15 mouse cellular contexts compared by ENCODE assay signal in the genomic region with DNA sequence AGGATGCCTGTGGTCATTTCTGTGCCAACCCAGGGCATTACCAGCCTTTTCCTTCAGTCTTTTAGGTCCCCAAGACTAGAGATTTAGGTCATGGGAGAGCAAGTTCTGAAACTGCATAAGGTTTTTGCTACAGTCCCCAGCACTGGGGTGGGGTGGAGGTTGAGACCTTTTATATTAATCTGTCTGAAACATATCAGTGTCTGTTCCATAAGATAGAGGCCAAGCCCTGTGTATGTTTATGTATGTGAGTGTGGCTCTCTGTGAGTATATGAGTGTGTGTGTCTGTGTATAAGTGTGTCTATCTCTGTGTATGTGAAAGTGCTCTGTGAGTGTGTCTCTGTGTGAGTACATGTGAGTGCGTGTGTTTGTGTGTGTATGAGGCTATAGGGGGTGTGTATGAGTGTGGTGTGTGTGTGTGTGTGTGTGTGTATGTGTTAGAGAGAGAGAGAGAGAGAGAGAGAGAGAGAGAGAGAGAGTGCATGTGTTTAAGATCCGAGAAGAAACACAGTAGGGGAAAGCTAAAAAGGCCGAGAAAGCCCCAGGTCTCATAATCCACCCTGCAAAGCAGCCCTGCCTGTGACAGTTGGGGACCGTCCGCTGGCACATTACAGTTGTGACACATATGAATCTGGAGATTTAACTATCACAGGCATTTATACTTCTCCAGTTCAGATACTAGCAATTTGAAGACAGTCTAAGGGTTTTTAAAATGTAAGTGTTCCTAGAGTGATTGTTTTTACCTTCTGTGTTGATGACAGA. TPM values are rescaled to one million over a fixed set of nuclear protein-coding genes. Genes with fewer than 3 reads are reported as not detected.
DNase-seq lines count a peak whose midpoint lies in the region; ATAC-seq and TF ChIP-seq lines count a peak whose summit lies in the region.
"Had no signal": no experiment of that assay in that cellular context is flagged by ENCODE, and none has a peak within 500 bp of the region (broad histone marks: within the 10 kb centered on the region; RNA-seq: fewer than 3 reads in every experiment).

No protein-coding gene starts in this region.

- ATAC-seq in lung, embryonic 16.5 days (ENCODE audit: low read depth): peak; percentile 48; the same call in 1 of the 2 replicates
- ATAC-seq in liver, embryonic 11.5 days (replicated peaks; ENCODE audit: low FRiP score): peak; percentile 96
- no peak for ATAC-seq in forebrain, postnatal 0 days
- ATAC-seq: activated CD4-positive, CD25-positive, alpha-beta regulatory T cell, adult 4 months had no signal

- H3K27ac ChIP-seq in lung, embryonic 16.5 days (ENCODE audit: low read length): peak overlapping the region; percentile 46; the same call in 1 of the 2 replicates
- peak overlapping the region; percentile 17; the same call in 1 of the 2 replicates for H3K27ac ChIP-seq in embryonic fibroblast, embryonic 13.5 days (ENCODE audit: insufficient read depth, low read length)
- H3K27ac ChIP-seq in liver, embryonic 11.5 days (ENCODE audit: low read depth, low read length): peak overlapping the region; percentile 86
- no peak overlapping the region for H3K27ac ChIP-seq in forebrain, postnatal 0 days (ENCODE audit: low read depth, low read length)
- H3K27ac ChIP-seq: limb, embryonic 12.5 days; neural tube, embryonic 13.5 days had no signal

- H3K4me2 ChIP-seq in lung, embryonic 16.5 days (ENCODE audit: low read depth, low read length): no peak overlapping the region
- H3K4me2 ChIP-seq in liver, embryonic 11.5 days: peak overlapping the region; percentile 41
- no peak overlapping the region for H3K4me2 ChIP-seq in forebrain, postnatal 0 days (ENCODE audit: low read depth)
- H3K4me2 ChIP-seq: limb, embryonic 12.5 days; neural tube, embryonic 13.5 days had no signal

- TF ChIP-seq CTCF in embryonic fibroblast, embryonic 13.5 days (IDR thresholded peaks at IDR 0.05; ENCODE audit: borderline replicate concordance, insufficient read depth, low read length): no peak
- no peak for TF ChIP-seq CTCF in forebrain, postnatal 0 days (IDR thresholded peaks at IDR 0.05; ENCODE audit: low read depth)

- no peak for DNase-seq in lung, postnatal 25 days (ENCODE audit: low spot score)
- DNase-seq in liver, embryonic 11.5 days (ENCODE audit: low spot score): no peak
- DNase-seq in spleen, postnatal 10 days (ENCODE audit: low spot score in 2 of 2): peak; percentile 50 to 62
- DNase-seq in forebrain, postnatal 0 days: no peak
- no peak for DNase-seq in adipocyte (ENCODE audit: low spot score)
- DNase-seq: cerebellum, adult 8-10 months; heart, adult 18-20 months; heart, postnatal 36 days; kidney, postnatal 4 days had no signal

- TF ChIP-seq POLR2A in embryonic fibroblast, embryonic 13.5 days (IDR thresholded peaks at IDR 0.05; ENCODE audit: low read depth, low read length): no peak

- H3K9ac ChIP-seq in lung, embryonic 16.5 days (ENCODE audit: low read length): no peak overlapping the region
- peak overlapping the region; percentile 43; the same call in 1 of the 2 replicates for H3K9ac ChIP-seq in liver, embryonic 11.5 days (ENCODE audit: low read depth, low read length)
- no peak overlapping the region for H3K9ac ChIP-seq in forebrain, postnatal 0 days
- H3K9ac ChIP-seq: limb, embryonic 12.5 days; neural tube, embryonic 13.5 days had no signal

- no peaks in the 10 kb centered on the region for H3K9me3 ChIP-seq in lung, embryonic 16.5 days (ENCODE audit: control insufficient read depth, low read length)
- no peaks in the 10 kb centered on the region for H3K9me3 ChIP-seq in liver, embryonic 11.5 days (ENCODE audit: control insufficient read depth, low read length)
- no peaks in the 10 kb centered on the region for H3K9me3 ChIP-seq in forebrain, postnatal 0 days (ENCODE audit: low read length)
- H3K9me3 ChIP-seq: limb, embryonic 12.5 days; megakaryocyte, embryonic 14.5 days; neural tube, embryonic 13.5 days had no signal

- H3K27me3 ChIP-seq in lung, embryonic 16.5 days (ENCODE audit: control insufficient read depth, insufficient read depth, low read depth, low read length): no peaks in the 10 kb centered on the region
- H3K27me3 ChIP-seq in liver, embryonic 11.5 days (replicated peaks; ENCODE audit: control insufficient read depth, insufficient read depth, low read length): no peaks in the 10 kb centered on the region
- no peaks in the 10 kb centered on the region for H3K27me3 ChIP-seq in forebrain, postnatal 0 days (ENCODE audit: insufficient read depth, low read length)
- H3K27me3 ChIP-seq: limb, embryonic 12.5 days; neural tube, embryonic 13.5 days had no signal

- no peak overlapping the region for H3K4me3 ChIP-seq in lung, embryonic 16.5 days (ENCODE audit: low read length)
- no peak overlapping the region for H3K4me3 ChIP-seq in embryonic fibroblast, embryonic 13.5 days (ENCODE audit: insufficient read depth, low read length)
- H3K4me3 ChIP-seq in liver, embryonic 11.5 days (ENCODE audit: low read depth, low read length): no peak overlapping the region
- H3K4me3 ChIP-seq in forebrain, postnatal 0 days (ENCODE audit: low read depth, low read length): no peak overlapping the region
- H3K4me3 ChIP-seq: limb, embryonic 12.5 days; megakaryocyte, embryonic 14.5 days; neural tube, embryonic 13.5 days had no signal

- H3K4me1 ChIP-seq in lung, embryonic 16.5 days (replicated peaks; ENCODE audit: control insufficient read depth, insufficient read depth, low read length): peaks cover 20% of the 10 kb centered on the region
- peaks cover 5% of the 10 kb centered on the region; the same call in 1 of the 2 replicates for H3K4me1 ChIP-seq in embryonic fibroblast, embryonic 13.5 days (ENCODE audit: control insufficient read depth, insufficient read depth, low read length)
- H3K4me1 ChIP-seq in liver, embryonic 11.5 days (replicated peaks; ENCODE audit: control insufficient read depth, insufficient read depth, low read length): peaks cover 41% of the 10 kb centered on the region
- no peaks in the 10 kb centered on the region for H3K4me1 ChIP-seq in forebrain, postnatal 0 days (ENCODE audit: insufficient read depth)
- H3K4me1 ChIP-seq: megakaryocyte, embryonic 14.5 days had no signal

- no peaks in the 10 kb centered on the region for H3K36me3 ChIP-seq in lung, embryonic 16.5 days (ENCODE audit: control insufficient read depth, insufficient read depth, low read length)
- no peaks in the 10 kb centered on the region for H3K36me3 ChIP-seq in liver, embryonic 11.5 days (ENCODE audit: control insufficient read depth, insufficient read depth, low read length)
- no peaks in the 10 kb centered on the region for H3K36me3 ChIP-seq in forebrain, postnatal 0 days (ENCODE audit: insufficient read depth)
- H3K36me3 ChIP-seq: limb, embryonic 12.5 days; neural tube, embryonic 13.5 days had no signal

- 51% methylated on average over 5 of the region's 5 CpGs for WGBS in lung, embryonic 16.5 days
- WGBS in liver, embryonic 11.5 days: 84% methylated on average over 5 of the region's 5 CpGs
- 88% methylated on average over 5 of the region's 5 CpGs for WGBS in forebrain, postnatal 0 days

RNA-seq across cellular contexts. Expression of gene Plpp1, which starts 54.5 kb away (rescaled TPM):
- polyA plus RNA-seq in lung, embryonic 16.5 days (2015; fragmentation: Nextera tagmentation; extraction: Ambion mirVana): 81.5 and 90.8 TPM in 2 replicates
- polyA plus RNA-seq in embryonic fibroblast, embryonic 13.5 days (2011; ENCODE audit: insufficient read length, low read depth, missing spikeins): 175 and 205 TPM in 2 replicates
- 27.4 and 29.1 TPM in 2 replicates for polyA plus RNA-seq in liver, embryonic 11.5 days (2014; fragmentation: Nextera tagmentation; extraction: Ambion mirVana)
- total RNA-seq in forebrain, postnatal 0 days (2014; rRNA removed): 44.4 and 48.0 TPM in 2 replicates
- 60.8 and 68.0 TPM in 2 replicates for polyA plus RNA-seq in forebrain, postnatal 0 days (2015; fragmentation: Nextera tagmentation; extraction: Ambion mirVana)

Comparison
In these comparisons a context has a peak if more than half of its experiments do, and no peak if none do; other contexts are left out.
1. DNase-seq: peak in spleen, postnatal 10 days (2 of 2); none in lung, postnatal 25 days (single experiment), liver, embryonic 11.5 days (single experiment), forebrain, postnatal 0 days (single experiment) and adipocyte (single experiment).